Mouse (Mus musculus) heart, embryonic 12.5 days (tissue): ENCODE data around the gene Gfpt1. TPM values are rescaled to one million over a fixed set of nuclear protein-coding genes. Genes with fewer than 3 reads are reported as not detected.

Experiments
- ATAC-seq: fragments of 200-750 bp; cut with Nextera tagmentation; 2 replicates; pipeline ENCODE4 v1.8.0; 2017; ENCODE audit warnings: moderate TSS enrichment, moderate library complexity; ENCODE audit not compliant: insufficient number of reproducible peaks, low FRiP score
- H3K27ac ChIP-seq: fragments of 300-500 bp; sonication (generic); 2 replicates; pipeline ENCODE4 v1.5.1; 2016; ENCODE audit warnings: mild to moderate bottlenecking, moderate library complexity; ENCODE audit not compliant: poor library complexity, severe bottlenecking
- H3K27me3 ChIP-seq: fragments of 300-500 bp; sonication (generic); replicated peaks from 2 replicates; pipeline ENCODE4 v1.6.1; 2016; ENCODE audit warnings: mild to moderate bottlenecking, moderate library complexity
- H3K36me3 ChIP-seq: fragments of 300-500 bp; sonication (generic); 2 replicates; pipeline ENCODE4 v1.6.1; 2016; ENCODE audit warnings: mild to moderate bottlenecking, moderate library complexity
- H3K4me1 ChIP-seq: fragments of 300-500 bp; sonication (generic); replicated peaks from 2 replicates; pipeline ENCODE4 v1.6.1; 2016; ENCODE audit warnings: mild to moderate bottlenecking
- H3K4me2 ChIP-seq: fragments of 300-500 bp; sonication (generic); 2 replicates; pipeline ENCODE4 v1.6.1; 2016; ENCODE audit warnings: mild to moderate bottlenecking, moderate library complexity
- H3K4me3 ChIP-seq: fragments of 300-500 bp; sonication (generic); 2 replicates; pipeline ENCODE4 v1.5.1; 2016; ENCODE audit warnings: mild to moderate bottlenecking
- H3K9ac ChIP-seq: fragments of 300-500 bp; sonication (generic); 2 replicates; pipeline ENCODE4 v1.6.1; 2016; ENCODE audit warnings: mild to moderate bottlenecking, moderate library complexity
- H3K9me3 ChIP-seq: fragments of 300-500 bp; sonication (generic); replicated peaks from 2 replicates; pipeline ENCODE4 v1.6.1; 2016; ENCODE audit warnings: mild to moderate bottlenecking, moderate library complexity
- WGBS: fragments of 180-500 bp; shearing (Covaris S2); methylation state at CpG from one replicate; pipeline ENCODE4 v1.1.7; 2016; 5-methylcytosine and 5-hydroxymethylcytosine counted together
- polyA plus RNA-seq: library from polyadenylated mRNA; unstranded; fragments of >200 nt; fragmentation: Nextera tagmentation; extraction: Ambion mirVana; gene quantifications from 2 replicates; pipeline ENCODE4 v1.2.1, GENCODE M21; 2016

Gene Gfpt1
- polyA plus RNA-seq, 1 experiment from 2014 or later: 17.7 TPM

GRCm38 (mm10) chr6:87121961-87122360 is 79.3 kb downstream of the Gfpt1 start:
- no peak for ATAC-seq
- Histone ChIP-seq H3K9ac (no peak overlapping the region), H3K4me3 (no peak overlapping the region), H3K27ac (no peak overlapping the region), H3K36me3 (no peaks in the 10 kb centered on the region), H3K27me3 (no peaks in the 10 kb centered on the region), H3K4me2 (no peak overlapping the region), H3K4me1 (peaks cover 11% of the 10 kb centered on the region), H3K9me3 (no peaks in the 10 kb centered on the region)
- 68% methylated on average over 7 of the region's 7 CpGs for WGBS

GRCm38 (mm10) chr6:87123406-87123805 is 80.8 kb downstream of the Gfpt1 start:
- ATAC-seq: no peak
- no peaks in the 10 kb centered on the region for H3K27me3 ChIP-seq
- no peak overlapping the region for H3K4me2 ChIP-seq
- peaks cover 19% of the 10 kb centered on the region for H3K4me1 ChIP-seq
- H3K9me3 ChIP-seq: no peaks in the 10 kb centered on the region
- H3K4me3 ChIP-seq: no peak overlapping the region
- no peaks in the 10 kb centered on the region for H3K36me3 ChIP-seq
- WGBS: 81% methylated on average over 6 of the region's 6 CpGs
- no peak overlapping the region for H3K27ac ChIP-seq
- H3K9ac ChIP-seq: no peak overlapping the region

- Histone ChIP-seq H3K27ac (no peak overlapping the region), H3K27me3 (no peaks in the 10 kb centered on the region), H3K4me2 (no peak overlapping the region), H3K4me3 (no peak overlapping the region), H3K36me3 (no peaks in the 10 kb centered on the region), H3K9me3 (no peaks in the 10 kb centered on the region), H3K4me1 (peaks cover 19% of the 10 kb centered on the region), H3K9ac (no peak overlapping the region)
- no peak for ATAC-seq
- WGBS: 70% methylated on average over 4 of the region's 4 CpGs
Observed at GRCm38 (mm10) chr6:87123973-87124372, 81.3 kb downstream of the Gfpt1 start.

- no peak overlapping the region for H3K4me3 ChIP-seq
- no peak for ATAC-seq
- H3K9me3 ChIP-seq: peaks cover 4% of the 10 kb centered on the region
- no peak overlapping the region for H3K27ac ChIP-seq
- H3K9ac ChIP-seq: no peak overlapping the region
- WGBS: 46% methylated on average over 8 of the region's 8 CpGs
- H3K4me1 ChIP-seq: peaks cover 10% of the 10 kb centered on the region
- H3K27me3 ChIP-seq: no peaks in the 10 kb centered on the region
- H3K4me2 ChIP-seq: no peak overlapping the region
- no peaks in the 10 kb centered on the region; the same call in 1 of the 2 replicates for H3K36me3 ChIP-seq
Observed at GRCm38 (mm10) chr6:87127049-87127753, 84.6 kb downstream of the Gfpt1 start.

- H3K4me2 ChIP-seq: no peak overlapping the region
- no peak for ATAC-seq
- 87% methylated on average over 8 of the region's 8 CpGs for WGBS
Observed at GRCm38 (mm10) chr6:87129861-87130260, 87.2 kb downstream of the Gfpt1 start.

GRCm38 (mm10) chr6:87130628-87131027 is 88.0 kb downstream of the Gfpt1 start:
- Histone ChIP-seq H3K36me3 (peaks cover under 1% of the 10 kb centered on the region; the same call in 1 of the 2 replicates), H3K4me1 (peaks cover 10% of the 10 kb centered on the region), H3K27ac (no peak overlapping the region), H3K4me2 (no peak overlapping the region), H3K27me3 (no peaks in the 10 kb centered on the region), H3K9me3 (peaks cover 4% of the 10 kb centered on the region), H3K9ac (no peak overlapping the region), H3K4me3 (no peak overlapping the region)
- 85% methylated on average over 7 of the region's 7 CpGs for WGBS
- no peak for ATAC-seq

More at GRCm38 (mm10) chr6:87129861-87130260, 87.2 kb downstream of the Gfpt1 start:
- H3K9me3 ChIP-seq: peaks cover 4% of the 10 kb centered on the region
- peaks cover 10% of the 10 kb centered on the region for H3K4me1 ChIP-seq
- no peak overlapping the region for H3K4me3 ChIP-seq
- H3K27me3 ChIP-seq: no peaks in the 10 kb centered on the region
- no peaks in the 10 kb centered on the region; the same call in 1 of the 2 replicates for H3K36me3 ChIP-seq
- H3K9ac ChIP-seq: no peak overlapping the region
- no peak overlapping the region for H3K27ac ChIP-seq

- ATAC-seq: no peak
- no peak overlapping the region for H3K4me3 ChIP-seq
- peaks cover 10% of the 10 kb centered on the region for H3K4me1 ChIP-seq
- peaks cover 5% of the 10 kb centered on the region for H3K36me3 ChIP-seq
- H3K9me3 ChIP-seq: peaks cover 4% of the 10 kb centered on the region
- no peaks in the 10 kb centered on the region for H3K27me3 ChIP-seq
- H3K27ac ChIP-seq: no peak overlapping the region
- WGBS: 52% methylated on average over 1 of the region's 1 CpGs
- H3K9ac ChIP-seq: no peak overlapping the region
- H3K4me2 ChIP-seq: no peak overlapping the region
Observed at GRCm38 (mm10) chr6:87131078-87131477, 88.4 kb downstream of the Gfpt1 start.

GRCm38 (mm10) chr6:87133520-87133919 is 90.9 kb downstream of the Gfpt1 start:
- H3K27ac ChIP-seq: no peak overlapping the region
- H3K4me2 ChIP-seq: no peak overlapping the region
- H3K4me1 ChIP-seq: no peaks in the 10 kb centered on the region
- peaks cover 12% of the 10 kb centered on the region for H3K36me3 ChIP-seq
- H3K9me3 ChIP-seq: peaks cover 4% of the 10 kb centered on the region
- H3K4me3 ChIP-seq: no peak overlapping the region
- H3K9ac ChIP-seq: no peak overlapping the region
- WGBS: 93% methylated on average over 3 of the region's 3 CpGs
- ATAC-seq: no peak
- no peaks in the 10 kb centered on the region for H3K27me3 ChIP-seq

- Histone ChIP-seq H3K4me2 (no peak overlapping the region), H3K9me3 (peaks cover 4% of the 10 kb centered on the region), H3K4me1 (no peaks in the 10 kb centered on the region), H3K36me3 (peaks cover 12% of the 10 kb centered on the region), H3K27ac (no peak overlapping the region), H3K27me3 (no peaks in the 10 kb centered on the region), H3K9ac (no peak overlapping the region), H3K4me3 (no peak overlapping the region)
- WGBS: 69% methylated on average over 12 of the region's 12 CpGs
- no peak for ATAC-seq
Observed at GRCm38 (mm10) chr6:87133966-87134546, 91.4 kb downstream of the Gfpt1 start.

GRCm38 (mm10) chr6:87138479-87138878 is 95.8 kb downstream of the Gfpt1 start:
- H3K9ac ChIP-seq: no peak overlapping the region
- no peak overlapping the region for H3K4me3 ChIP-seq
- H3K9me3 ChIP-seq: no peaks in the 10 kb centered on the region
- 58% methylated on average over 5 of the region's 5 CpGs for WGBS
- ATAC-seq: no peak
- H3K27ac ChIP-seq: no peak overlapping the region
- peaks cover 12% of the 10 kb centered on the region for H3K36me3 ChIP-seq
- no peaks in the 10 kb centered on the region for H3K27me3 ChIP-seq
- no peaks in the 10 kb centered on the region for H3K4me1 ChIP-seq
- no peak overlapping the region for H3K4me2 ChIP-seq

GRCm38 (mm10) chr6:87139796-87140553 is 97.3 kb downstream of the Gfpt1 start:
- Histone ChIP-seq H3K9ac (no peak overlapping the region), H3K27ac (no peak overlapping the region), H3K4me2 (no peak overlapping the region), H3K9me3 (no peaks in the 10 kb centered on the region), H3K27me3 (no peaks in the 10 kb centered on the region), H3K4me3 (no peak overlapping the region), H3K4me1 (no peaks in the 10 kb centered on the region), H3K36me3 (peaks cover 12% of the 10 kb centered on the region)
- ATAC-seq: no peak
- 65% methylated on average over 12 of the region's 12 CpGs for WGBS
